Mouse (Mus musculus): Measurements from ENCODE around the gene Cfc1. TPM values are rescaled to one million over a fixed set of nuclear protein-coding genes. Genes with fewer than 3 reads are reported as not detected.
"Not testable (repeated sequence)": the region's sequence is repeated elsewhere in the genome, so short reads cannot be mapped to it uniquely, and the experiment has no call there.

Cfc1 gene
- polyA plus RNA-seq, 1 experiment from 2014 or later, result 2.3 TPM

- Histone ChIP-seq H3K9ac (replicated peaks; ENCODE audit: low read depth, low read length) (no peak overlapping the region), H3K4me2 (replicated peaks; ENCODE audit: low read depth, low read length) (no peak overlapping the region), H3K36me3 (ENCODE audit: control insufficient read depth, insufficient read depth, low read length) (no peaks in the 10 kb centered on the region), H3K4me1 (ENCODE audit: control insufficient read depth, insufficient read depth, low read length) (no peaks in the 10 kb centered on the region), H3K4me3 (ENCODE audit: low read depth, low read length) (no peak overlapping the region), H3K27ac (ENCODE audit: low read length) (no peak overlapping the region), H3K9me3 (ENCODE audit: control insufficient read depth, low read depth, low read length) (no peaks in the 10 kb centered on the region), H3K27me3 (ENCODE audit: control insufficient read depth, insufficient read depth, low read length) (no peaks in the 10 kb centered on the region)
- 91% methylated on average over 3 of the region's 3 CpGs for WGBS
- ATAC-seq (ENCODE audit: insufficient number of reproducible peaks, insufficient read depth, low FRiP score, low read depth), result no peak
Observed at GRCm38 (mm10) chr1:34523647-34524046, 11.8 kb upstream of the Cfc1 start.

GRCm38 (mm10) chr1:34534574-34534973 lies 874 bp upstream of the Cfc1 start:
- not testable (repeated sequence) for H3K27ac ChIP-seq (ENCODE audit: low read length); H3K9me3 ChIP-seq (ENCODE audit: control insufficient read depth, low read depth, low read length); H3K4me3 ChIP-seq (ENCODE audit: low read depth, low read length); H3K4me2 ChIP-seq (replicated peaks; ENCODE audit: low read depth, low read length); H3K4me1 ChIP-seq (ENCODE audit: control insufficient read depth, insufficient read depth, low read length); ATAC-seq (ENCODE audit: insufficient number of reproducible peaks, insufficient read depth, low FRiP score, low read depth); H3K9ac ChIP-seq (replicated peaks; ENCODE audit: low read depth, low read length); H3K36me3 ChIP-seq (ENCODE audit: control insufficient read depth, insufficient read depth, low read length)
- peaks cover 11% of the 10 kb centered on the region; the same call in 1 of the 2 replicates for H3K27me3 ChIP-seq (ENCODE audit: control insufficient read depth, insufficient read depth, low read length)
- WGBS, result 26% methylated on average over 3 of the region's 3 CpGs

- Histone ChIP-seq H3K4me1 (ENCODE audit: control insufficient read depth, insufficient read depth, low read length) (no peaks in the 10 kb centered on the region), H3K27ac (ENCODE audit: low read length) (no peak overlapping the region), H3K9me3 (ENCODE audit: control insufficient read depth, low read depth, low read length) (no peaks in the 10 kb centered on the region), H3K36me3 (ENCODE audit: control insufficient read depth, insufficient read depth, low read length) (no peaks in the 10 kb centered on the region), H3K27me3 (ENCODE audit: control insufficient read depth, insufficient read depth, low read length) (peaks cover 11% of the 10 kb centered on the region; the same call in 1 of the 2 replicates), H3K9ac (replicated peaks; ENCODE audit: low read depth, low read length) (no peak overlapping the region), H3K4me2 (replicated peaks; ENCODE audit: low read depth, low read length) (peak overlapping the region; percentile 29), H3K4me3 (ENCODE audit: low read depth, low read length) (0 out of 2 replicates have a peak overlapping the region, but pooled peaks have one; percentile 12)
- no peak for ATAC-seq (ENCODE audit: insufficient number of reproducible peaks, insufficient read depth, low FRiP score, low read depth)
- 2% methylated on average over 14 of the region's 14 CpGs for WGBS
Observed at GRCm38 (mm10) chr1:34536291-34536766, 881 bp downstream of the Cfc1 start.

- Histone ChIP-seq H3K27me3 (ENCODE audit: control insufficient read depth, insufficient read depth, low read length) (peaks cover 11% of the 10 kb centered on the region; the same call in 1 of the 2 replicates), H3K4me1 (ENCODE audit: control insufficient read depth, insufficient read depth, low read length) (no peaks in the 10 kb centered on the region), H3K9ac (replicated peaks; ENCODE audit: low read depth, low read length) (no peak overlapping the region), H3K27ac (ENCODE audit: low read length) (no peak overlapping the region), H3K4me2 (replicated peaks; ENCODE audit: low read depth, low read length) (peak overlapping the region; percentile 29), H3K36me3 (ENCODE audit: control insufficient read depth, insufficient read depth, low read length) (no peaks in the 10 kb centered on the region), H3K4me3 (ENCODE audit: low read depth, low read length) (peak overlapping the region; percentile 12), H3K9me3 (ENCODE audit: control insufficient read depth, low read depth, low read length) (no peaks in the 10 kb centered on the region)
- ATAC-seq (ENCODE audit: insufficient number of reproducible peaks, insufficient read depth, low FRiP score, low read depth), result peak; percentile 81
- WGBS, result 2% methylated on average over 16 of the region's 16 CpGs
Observed at GRCm38 (mm10) chr1:34536767-34537485, 1.5 kb downstream of the Cfc1 start.

- 76% methylated on average over 1 of the region's 1 CpGs for WGBS
- Histone ChIP-seq H3K36me3 (ENCODE audit: control insufficient read depth, insufficient read depth, low read length) (no peaks in the 10 kb centered on the region), H3K9ac (replicated peaks; ENCODE audit: low read depth, low read length) (no peak overlapping the region), H3K9me3 (ENCODE audit: control insufficient read depth, low read depth, low read length) (no peaks in the 10 kb centered on the region), H3K4me3 (ENCODE audit: low read depth, low read length) (no peak overlapping the region), H3K27me3 (ENCODE audit: control insufficient read depth, insufficient read depth, low read length) (no peaks in the 10 kb centered on the region), H3K27ac (ENCODE audit: low read length) (no peak overlapping the region), H3K4me1 (ENCODE audit: control insufficient read depth, insufficient read depth, low read length) (no peaks in the 10 kb centered on the region), H3K4me2 (replicated peaks; ENCODE audit: low read depth, low read length) (no peak overlapping the region)
- ATAC-seq (ENCODE audit: insufficient number of reproducible peaks, insufficient read depth, low FRiP score, low read depth), result no peak
Observed at GRCm38 (mm10) chr1:34547074-34547473, 11.6 kb downstream of the Cfc1 start.

GRCm38 (mm10) chr1:34553690-34554089 lies 18.2 kb downstream of the Cfc1 start:
- Histone ChIP-seq H3K36me3 (ENCODE audit: control insufficient read depth, insufficient read depth, low read length) (no peaks in the 10 kb centered on the region), H3K27ac (ENCODE audit: low read length) (no peak overlapping the region), H3K4me1 (ENCODE audit: control insufficient read depth, insufficient read depth, low read length) (no peaks in the 10 kb centered on the region), H3K4me3 (ENCODE audit: low read depth, low read length) (no peak overlapping the region), H3K27me3 (ENCODE audit: control insufficient read depth, insufficient read depth, low read length) (no peaks in the 10 kb centered on the region), H3K9me3 (ENCODE audit: control insufficient read depth, low read depth, low read length) (no peaks in the 10 kb centered on the region), H3K4me2 (replicated peaks; ENCODE audit: low read depth, low read length) (no peak overlapping the region), H3K9ac (replicated peaks; ENCODE audit: low read depth, low read length) (no peak overlapping the region)
- ATAC-seq (ENCODE audit: insufficient number of reproducible peaks, insufficient read depth, low FRiP score, low read depth), result no peak
- 82% methylated on average over 1 of the region's 1 CpGs for WGBS

- no peak overlapping the region for H3K9ac ChIP-seq (replicated peaks; ENCODE audit: low read depth, low read length)
- no peak overlapping the region for H3K27ac ChIP-seq (ENCODE audit: low read length)
- H3K4me3 ChIP-seq (ENCODE audit: low read depth, low read length), result no peak overlapping the region
- 78% methylated on average over 7 of the region's 7 CpGs for WGBS
- no peak for ATAC-seq (ENCODE audit: insufficient number of reproducible peaks, insufficient read depth, low FRiP score, low read depth)
- H3K9me3 ChIP-seq (ENCODE audit: control insufficient read depth, low read depth, low read length), result no peaks in the 10 kb centered on the region
- no peaks in the 10 kb centered on the region for H3K36me3 ChIP-seq (ENCODE audit: control insufficient read depth, insufficient read depth, low read length)
- H3K27me3 ChIP-seq (ENCODE audit: control insufficient read depth, insufficient read depth, low read length), result no peaks in the 10 kb centered on the region
- no peaks in the 10 kb centered on the region for H3K4me1 ChIP-seq (ENCODE audit: control insufficient read depth, insufficient read depth, low read length)
- no peak overlapping the region for H3K4me2 ChIP-seq (replicated peaks; ENCODE audit: low read depth, low read length)
Observed at GRCm38 (mm10) chr1:34554275-34554674, 18.8 kb downstream of the Cfc1 start.

GRCm38 (mm10) chr1:34560843-34561242 lies 25.4 kb downstream of the Cfc1 start, which contains the start of gene Prss40:
Prss40 (minus strand) TSS chr1:34560943.
- H3K27ac ChIP-seq (ENCODE audit: low read length), result no peak within 1 kb of the TSS
- H3K4me1 ChIP-seq (ENCODE audit: control insufficient read depth, insufficient read depth, low read length), result no peaks in the 10 kb centered on the region
- no peak within 1 kb of the TSS for H3K9ac ChIP-seq (replicated peaks; ENCODE audit: low read depth, low read length)
- WGBS, result 82% methylated on average over 15 of the region's 15 CpGs
- no peak for ATAC-seq (ENCODE audit: insufficient number of reproducible peaks, insufficient read depth, low FRiP score, low read depth)
- H3K9me3 ChIP-seq (ENCODE audit: control insufficient read depth, low read depth, low read length), result no peaks in the 10 kb centered on the region
- no peaks in the 10 kb centered on the region for H3K36me3 ChIP-seq (ENCODE audit: control insufficient read depth, insufficient read depth, low read length)
- H3K27me3 ChIP-seq (ENCODE audit: control insufficient read depth, insufficient read depth, low read length), result no peaks in the 10 kb centered on the region
- H3K4me3 ChIP-seq (ENCODE audit: low read depth, low read length), result no peak within 1 kb of the TSS
- H3K4me2 ChIP-seq (replicated peaks; ENCODE audit: low read depth, low read length), result no peak within 1 kb of the TSS
